Mouse (Mus musculus) cerebellum, adult 2 months (tissue): Measurements from ENCODE around the gene Ppm1l.

Experiments
- CTCF ChIP-seq: fragments of 200-500 bp; IDR thresholded peaks from 2 replicates; pipeline ENCODE4 v1.5.1; 2011; ENCODE audit warnings: low read depth, mild to moderate bottlenecking, control low read depth, low read length, moderate library complexity, borderline replicate concordance; ENCODE audit not compliant: insufficient read depth
- POLR2A ChIP-seq: fragments of 200-500 bp; IDR thresholded peaks from 2 replicates; pipeline ENCODE4 v1.6.1; 2011; ENCODE audit warnings: low read length, control low read depth, borderline replicate concordance; ENCODE audit not compliant: insufficient read depth

- TF ChIP-seq CTCF (no peak), POLR2A (no peak)
Measured at GRCm38 (mm10) chr3:69354681-69355080, 38.0 kb downstream of the Ppm1l start.
